Mouse (Mus musculus): ENCODE data around the gene Sema3g. TPM values are rescaled to one million over a fixed set of nuclear protein-coding genes. Genes with fewer than 3 reads are reported as not detected.
A peak's percentile ranks its signal among the peaks of the same experiment; 100 is the strongest.

Gene Sema3g
- total and polyA plus RNA-seq, 2 experiments from 2014 or later: 0.33 to 4.9 TPM

DNA sequence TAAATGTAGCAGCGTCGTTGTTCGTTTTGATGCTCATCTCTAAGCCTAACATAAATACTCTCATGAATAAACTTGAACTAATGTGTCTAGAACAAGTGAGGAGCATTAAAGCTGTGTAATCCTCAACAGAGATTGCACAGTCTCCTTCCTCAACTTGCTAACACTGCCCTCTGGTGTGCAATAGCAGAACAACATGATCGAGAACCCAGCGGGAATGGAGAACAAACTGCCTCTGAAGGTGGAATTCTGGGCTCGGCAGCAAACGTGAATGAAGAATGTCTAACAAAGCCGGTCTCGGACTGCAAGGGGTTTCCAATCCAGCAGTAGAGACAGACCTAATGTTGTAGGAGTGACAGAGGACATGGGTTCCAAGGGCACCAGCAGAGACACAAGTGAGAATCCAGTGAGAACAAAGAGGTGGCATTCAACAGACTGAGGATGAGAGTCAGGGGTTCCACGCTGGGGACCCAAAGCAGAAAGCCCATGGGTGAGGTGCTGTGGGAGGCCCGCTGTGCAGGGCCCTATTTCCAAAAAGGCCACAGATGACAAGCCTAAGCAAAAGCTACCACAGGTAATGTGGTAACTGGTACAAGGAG lies 16.4 kb downstream of the Sema3g start:
- ATAC-seq: peak; percentile 53; the same call in 1 of the 2 replicates
- WGBS: 17% methylated on average over 11 of the region's 11 CpGs
- Histone ChIP-seq H3K9ac (replicated peaks; ENCODE audit: low read length) (no peak overlapping the region), H3K36me3 (ENCODE audit: insufficient read depth, low read length) (no peaks in the 10 kb centered on the region), H3K4me2 (ENCODE audit: low read depth, low read length) (no peak overlapping the region), H3K4me3 (ENCODE audit: low read length) (no peak overlapping the region), H3K4me1 (ENCODE audit: insufficient read depth, low read length) (no peaks in the 10 kb centered on the region), H3K27me3 (ENCODE audit: insufficient read depth, low read length) (no peaks in the 10 kb centered on the region), H3K27ac (peak overlapping the region; percentile 36; the same call in 1 of the 2 replicates), H3K9me3 (ENCODE audit: low read length) (no peaks in the 10 kb centered on the region)
- peak; percentile 93 for TF ChIP-seq CTCF (IDR thresholded peaks at IDR 0.05; ENCODE audit: low read depth)
- DNase-seq (ENCODE audit: low spot score): peak; percentile 89

DNA sequence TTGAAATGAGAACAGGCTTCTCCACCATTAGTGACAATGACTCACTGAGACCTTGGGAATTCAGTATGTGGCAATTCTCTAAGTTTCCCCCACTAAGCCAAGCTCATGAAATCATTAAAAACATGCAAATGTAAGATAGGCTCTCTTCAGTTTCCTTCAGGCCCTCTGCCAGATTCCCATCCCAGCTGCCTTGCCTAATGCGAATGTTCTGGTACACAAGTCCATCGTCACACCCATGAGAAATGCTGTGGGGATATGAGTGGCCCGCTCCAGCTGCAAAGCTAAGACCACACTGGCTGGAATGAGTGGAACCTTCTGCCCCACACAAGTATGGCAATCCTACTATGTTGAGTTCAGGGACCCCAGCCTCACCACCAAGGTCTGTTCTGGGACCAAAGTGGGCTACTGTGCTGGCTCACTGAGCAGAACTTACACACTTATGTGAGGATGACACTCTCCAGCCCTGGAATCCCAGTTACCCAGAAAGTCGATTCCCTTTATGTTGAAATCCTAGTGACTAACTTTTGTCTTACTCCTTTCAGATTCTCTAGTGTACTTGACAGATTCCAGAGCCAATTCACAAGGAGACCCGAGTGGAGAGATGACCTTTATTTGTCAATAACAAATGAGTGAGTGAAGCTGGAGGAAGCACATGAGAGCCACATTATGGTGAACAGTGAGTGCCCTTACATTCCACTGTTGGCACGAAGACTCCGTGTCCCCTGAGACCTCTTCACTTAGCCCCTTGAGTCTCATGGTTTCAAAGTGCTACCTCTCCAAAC lies 19.6 kb downstream of the Sema3g start:
- Histone ChIP-seq H3K9me3 (ENCODE audit: low read length) (no peaks in the 10 kb centered on the region), H3K27me3 (ENCODE audit: insufficient read depth, low read length) (no peaks in the 10 kb centered on the region), H3K4me1 (ENCODE audit: insufficient read depth, low read length) (no peaks in the 10 kb centered on the region), H3K4me3 (ENCODE audit: low read length) (no peak overlapping the region), H3K27ac (no peak overlapping the region), H3K9ac (replicated peaks; ENCODE audit: low read length) (no peak overlapping the region), H3K36me3 (ENCODE audit: insufficient read depth, low read length) (no peaks in the 10 kb centered on the region), H3K4me2 (ENCODE audit: low read depth, low read length) (no peak overlapping the region)
- 77% methylated on average over 7 of the region's 7 CpGs for WGBS
- DNase-seq (ENCODE audit: low spot score): no peak
- no peak for TF ChIP-seq CTCF (IDR thresholded peaks at IDR 0.05; ENCODE audit: low read depth)
- no peak for ATAC-seq

DNA sequence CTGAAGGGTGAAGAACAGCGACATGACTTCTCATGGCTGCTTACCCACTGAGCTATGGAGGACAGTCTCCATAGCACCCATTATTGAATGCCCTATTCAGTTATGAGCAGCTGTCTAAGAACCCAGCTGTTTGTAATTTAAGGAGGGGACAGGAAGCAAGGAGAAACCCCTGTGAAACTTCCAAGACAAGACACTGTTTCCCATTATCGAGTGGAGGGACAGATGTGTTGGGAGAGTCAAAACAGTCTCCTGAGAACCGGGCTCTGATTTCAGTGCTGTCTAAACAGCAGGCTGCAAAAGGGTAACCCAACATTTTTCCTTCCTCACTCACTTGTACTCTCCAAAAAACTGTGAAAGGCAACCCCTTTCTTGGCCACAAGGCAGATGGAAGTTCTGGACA lies 22.9 kb downstream of the Sema3g start:
- WGBS: 79% methylated on average over 3 of the region's 3 CpGs
- Histone ChIP-seq H3K27ac (no peak overlapping the region), H3K27me3 (ENCODE audit: insufficient read depth, low read length) (no peaks in the 10 kb centered on the region), H3K9ac (replicated peaks; ENCODE audit: low read length) (no peak overlapping the region), H3K4me2 (ENCODE audit: low read depth, low read length) (no peak overlapping the region), H3K36me3 (ENCODE audit: insufficient read depth, low read length) (no peaks in the 10 kb centered on the region), H3K9me3 (ENCODE audit: low read length) (no peaks in the 10 kb centered on the region), H3K4me1 (ENCODE audit: insufficient read depth, low read length) (no peaks in the 10 kb centered on the region), H3K4me3 (ENCODE audit: low read length) (no peak overlapping the region)
- DNase-seq (ENCODE audit: low spot score): no peak
- TF ChIP-seq CTCF (IDR thresholded peaks at IDR 0.05; ENCODE audit: low read depth): no peak
- no peak for ATAC-seq

DNA sequence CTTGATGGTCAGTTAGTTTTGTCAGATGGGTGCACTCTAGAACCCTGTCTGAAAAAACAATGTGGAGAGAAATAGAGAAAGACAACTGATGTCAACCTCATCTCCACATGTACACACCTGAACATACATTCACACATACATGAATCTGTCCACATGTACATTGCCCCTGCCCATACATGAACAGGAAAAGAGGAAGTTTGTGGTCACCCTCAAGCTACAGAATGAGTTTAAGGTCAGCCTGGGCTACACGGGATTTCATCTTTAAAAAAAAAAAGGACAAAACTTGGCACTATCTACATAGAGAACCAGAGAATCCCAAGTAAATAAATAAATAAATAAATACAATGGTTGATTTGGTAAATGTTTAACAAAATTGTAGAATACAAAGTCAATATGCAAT lies 27.1 kb downstream of the Sema3g start:
- H3K27me3 ChIP-seq (ENCODE audit: insufficient read depth, low read length): no peaks in the 10 kb centered on the region
- TF ChIP-seq CTCF (IDR thresholded peaks at IDR 0.05; ENCODE audit: low read depth): no peak
- DNase-seq (ENCODE audit: low spot score) (no peak), ATAC-seq (no peak)
- WGBS: 80% methylated on average over 1 of the region's 1 CpGs
- H3K9ac ChIP-seq (replicated peaks; ENCODE audit: low read length): no peak overlapping the region
- H3K36me3 ChIP-seq (ENCODE audit: insufficient read depth, low read length): no peaks in the 10 kb centered on the region
- H3K27ac ChIP-seq: no peak overlapping the region
- H3K4me2 ChIP-seq (ENCODE audit: low read depth, low read length): no peak overlapping the region
- H3K4me1 ChIP-seq (ENCODE audit: insufficient read depth, low read length): no peaks in the 10 kb centered on the region
- H3K9me3 ChIP-seq (ENCODE audit: low read length): no peaks in the 10 kb centered on the region
- H3K4me3 ChIP-seq (ENCODE audit: low read length): no peak overlapping the region

DNA sequence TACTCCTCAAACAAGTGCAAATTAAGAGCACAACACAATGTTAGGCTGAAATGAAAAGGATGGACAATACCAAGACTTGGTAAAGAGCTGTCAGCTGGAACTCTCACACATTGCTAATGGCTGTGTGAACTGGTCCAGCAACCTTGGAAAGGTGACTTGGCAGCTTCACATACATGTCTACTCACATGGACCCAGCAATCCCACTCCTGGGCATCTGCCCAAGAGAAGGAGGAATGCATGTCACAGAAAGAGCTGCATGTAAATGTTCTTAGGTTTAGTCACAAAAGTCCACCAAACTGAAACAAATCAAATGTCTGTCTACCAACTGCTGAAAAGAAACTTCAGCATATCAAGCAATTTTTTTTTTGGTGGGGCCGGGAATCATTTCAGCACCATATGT lies 28.3 kb downstream of the Sema3g start:
- Histone ChIP-seq H3K4me3 (ENCODE audit: low read length) (no peak overlapping the region), H3K36me3 (ENCODE audit: insufficient read depth, low read length) (no peaks in the 10 kb centered on the region), H3K27me3 (ENCODE audit: insufficient read depth, low read length) (no peaks in the 10 kb centered on the region), H3K4me1 (ENCODE audit: insufficient read depth, low read length) (no peaks in the 10 kb centered on the region), H3K9me3 (ENCODE audit: low read length) (no peaks in the 10 kb centered on the region), H3K4me2 (ENCODE audit: low read depth, low read length) (no peak overlapping the region), H3K9ac (replicated peaks; ENCODE audit: low read length) (no peak overlapping the region), H3K27ac (no peak overlapping the region)
- no peak for ATAC-seq
- 73% methylated on average over 1 of the region's 1 CpGs for WGBS
- no peak for DNase-seq (ENCODE audit: low spot score)
- TF ChIP-seq CTCF (IDR thresholded peaks at IDR 0.05; ENCODE audit: low read depth): no peak

DNA sequence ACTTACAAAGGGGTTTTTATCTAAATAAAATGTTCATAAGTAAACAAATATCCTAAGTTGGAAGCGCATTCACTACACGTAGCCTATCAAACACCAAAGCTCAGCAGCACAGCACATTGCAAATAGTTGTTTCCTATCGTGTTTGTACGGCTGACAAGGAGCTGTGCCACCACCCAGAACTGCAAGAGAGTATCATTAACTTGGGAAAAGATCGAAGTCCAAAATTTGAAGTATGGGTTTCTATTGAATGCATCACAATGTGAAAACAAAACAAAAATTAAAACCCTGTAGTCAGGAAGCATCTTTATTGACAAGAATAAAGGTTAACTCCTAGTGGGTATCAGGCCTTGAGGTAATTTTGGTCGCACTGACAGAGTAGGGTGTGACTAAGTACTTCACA lies 30.7 kb downstream of the Sema3g start:
- H3K4me3 ChIP-seq (ENCODE audit: low read length): no peak overlapping the region
- 91% methylated on average over 6 of the region's 6 CpGs for WGBS
- no peaks in the 10 kb centered on the region for H3K27me3 ChIP-seq (ENCODE audit: insufficient read depth, low read length)
- TF ChIP-seq CTCF (IDR thresholded peaks at IDR 0.05; ENCODE audit: low read depth): no peak
- no peaks in the 10 kb centered on the region for H3K9me3 ChIP-seq (ENCODE audit: low read length)
- no peak for DNase-seq (ENCODE audit: low spot score)
- H3K9ac ChIP-seq (replicated peaks; ENCODE audit: low read length): no peak overlapping the region
- ATAC-seq: no peak
- H3K4me2 ChIP-seq (ENCODE audit: low read depth, low read length): no peak overlapping the region
- peaks cover 2% of the 10 kb centered on the region for H3K36me3 ChIP-seq (ENCODE audit: insufficient read depth, low read length)
- H3K27ac ChIP-seq: no peak overlapping the region
- peaks cover 7% of the 10 kb centered on the region; the same call in 1 of the 2 replicates for H3K4me1 ChIP-seq (ENCODE audit: insufficient read depth, low read length)

Data from hindbrain, postnatal 0 days (tissue).